Comparison of ENCODE assay signal across 11 mouse cellular contexts in genomic region chr4:150089121-150089520, GRCm38 (mm10). TPM values are rescaled to one million over a fixed set of nuclear protein-coding genes. Genes with fewer than 3 reads are reported as not detected.
DNase-seq lines count a peak whose midpoint lies in the region; ATAC-seq and TF ChIP-seq lines count a peak whose summit lies in the region.
"Had no signal": no experiment of that assay in that cellular context is flagged by ENCODE, and none has a peak within 500 bp of the region (broad histone marks: within the 10 kb centered on the region; RNA-seq: fewer than 3 reads in every experiment).

No protein-coding gene starts in this region.

- no peaks in the 10 kb centered on the region for H3K27me3 ChIP-seq in stomach, embryonic 16.5 days (ENCODE audit: control insufficient read depth, insufficient read depth, low read length)
- no peaks in the 10 kb centered on the region for H3K27me3 ChIP-seq in stomach, postnatal 0 days (ENCODE audit: control insufficient read depth, insufficient read depth, low read length)
- no peaks in the 10 kb centered on the region for H3K27me3 ChIP-seq in intestine, embryonic 16.5 days (replicated peaks; ENCODE audit: control insufficient read depth, insufficient read depth, low read length)
- H3K27me3 ChIP-seq: stomach, embryonic 15.5 days had no signal

- no peaks in the 10 kb centered on the region for H3K9me3 ChIP-seq in stomach, embryonic 16.5 days (replicated peaks; ENCODE audit: control insufficient read depth, low read length)
- no peaks in the 10 kb centered on the region for H3K9me3 ChIP-seq in stomach, postnatal 0 days (ENCODE audit: control insufficient read depth, low read length)
- H3K9me3 ChIP-seq in intestine, embryonic 16.5 days (ENCODE audit: control insufficient read depth, low read length): no peaks in the 10 kb centered on the region
- H3K9me3 ChIP-seq: stomach, embryonic 15.5 days had no signal

- DNase-seq in cerebellum, adult 9-10 months: peak; percentile 66
- no peak for DNase-seq in cerebellum, postnatal 10 days
- no peak for DNase-seq in stomach, postnatal 0 days (ENCODE audit: low spot score)
- peak; percentile 91 for DNase-seq in skeletal muscle tissue, adult 2 months (ENCODE audit: low read depth, low spot score)
- DNase-seq in adrenal gland, postnatal 25 days: no peak
- DNase-seq: forebrain, postnatal 0 days had no signal

- 0 out of 2 replicates have a peak overlapping the region, but pooled peaks have one; percentile 98 for H3K4me2 ChIP-seq in stomach, embryonic 16.5 days (ENCODE audit: low read depth, low read length)
- H3K4me2 ChIP-seq in stomach, postnatal 0 days (replicated peaks; ENCODE audit: low read depth): no peak overlapping the region
- H3K4me2 ChIP-seq in intestine, embryonic 16.5 days (ENCODE audit: low read depth, low read length): peak overlapping the region; percentile 98; the same call in 1 of the 2 replicates

- 75% methylated on average over 10 of the region's 10 CpGs for WGBS in stomach, embryonic 16.5 days
- 73% methylated on average over 10 of the region's 10 CpGs for WGBS in stomach, postnatal 0 days
- 74% methylated on average over 10 of the region's 10 CpGs for WGBS in intestine, embryonic 16.5 days

- TF ChIP-seq EP300 in stomach, postnatal 0 days (optimal IDR thresholded peaks at IDR 0.05): no peak

- peaks cover 34% of the 10 kb centered on the region for H3K4me1 ChIP-seq in stomach, embryonic 16.5 days (ENCODE audit: control insufficient read depth, insufficient read depth, low read length)
- peaks cover 8% of the 10 kb centered on the region; the same call in 1 of the 2 replicates for H3K4me1 ChIP-seq in stomach, postnatal 0 days (replicated peaks; ENCODE audit: control insufficient read depth, insufficient read depth)
- H3K4me1 ChIP-seq in intestine, embryonic 16.5 days (ENCODE audit: control insufficient read depth, insufficient read depth, low read length): peaks cover 33% of the 10 kb centered on the region

- H3K4me3 ChIP-seq in stomach, embryonic 16.5 days (replicated peaks; ENCODE audit: low read length): 0 out of 2 replicates have a peak overlapping the region, but pooled peaks have one; percentile 1
- H3K4me3 ChIP-seq in stomach, postnatal 0 days (ENCODE audit: low read depth, low read length): no peak overlapping the region
- H3K4me3 ChIP-seq in intestine, embryonic 16.5 days (ENCODE audit: low read length): no peak overlapping the region

- H3K36me3 ChIP-seq in stomach, embryonic 16.5 days (ENCODE audit: control insufficient read depth, insufficient read depth, low read length): no peaks in the 10 kb centered on the region
- H3K36me3 ChIP-seq in stomach, postnatal 0 days (ENCODE audit: control insufficient read depth, insufficient read depth, low read length): no peaks in the 10 kb centered on the region
- H3K36me3 ChIP-seq in intestine, embryonic 16.5 days (ENCODE audit: control insufficient read depth, insufficient read depth, low read length): no peaks in the 10 kb centered on the region
- H3K36me3 ChIP-seq: stomach, embryonic 15.5 days had no signal

- H3K27ac ChIP-seq in stomach, embryonic 16.5 days (ENCODE audit: low read length): no peak overlapping the region
- H3K27ac ChIP-seq in stomach, postnatal 0 days (replicated peaks): no peak overlapping the region
- no peak overlapping the region for H3K27ac ChIP-seq in intestine, embryonic 16.5 days (ENCODE audit: low read length)
- H3K27ac ChIP-seq: stomach, embryonic 15.5 days had no signal

- no peak for TF ChIP-seq CTCF in stomach, postnatal 0 days (IDR thresholded peaks at IDR 0.05; ENCODE audit: low read depth)

- no peak overlapping the region for H3K9ac ChIP-seq in stomach, embryonic 16.5 days (ENCODE audit: low read length)
- H3K9ac ChIP-seq in stomach, postnatal 0 days (ENCODE audit: low read length): no peak overlapping the region
- H3K9ac ChIP-seq in intestine, embryonic 16.5 days (ENCODE audit: low read depth, low read length): no peak overlapping the region
- H3K9ac ChIP-seq: forebrain, postnatal 0 days; stomach, embryonic 15.5 days had no signal

- ATAC-seq in stomach, embryonic 16.5 days (ENCODE audit: insufficient read depth, low FRiP score): no peak
- ATAC-seq in stomach, postnatal 0 days (ENCODE audit: low FRiP score, low TSS enrichment): no peak
- ATAC-seq in intestine, embryonic 16.5 days: no peak
- ATAC-seq in erythroid progenitor cell, adult 5-6 weeks (replicated peaks; ENCODE audit: low FRiP score, poor library complexity, severe bottlenecking): no peak
- ATAC-seq: forebrain, postnatal 0 days had no signal

RNA-seq across cellular contexts. Expression of gene Gpr157, which starts 2.0 kb away (rescaled TPM):
- polyA plus RNA-seq in stomach, embryonic 16.5 days (2015; fragmentation: Nextera tagmentation; extraction: Ambion mirVana): 1.5 TPM in 2 replicates
- polyA plus RNA-seq in stomach, postnatal 0 days (2015; fragmentation: Nextera tagmentation; extraction: Ambion mirVana): 0.55 and 0.75 TPM in 2 replicates
- polyA plus RNA-seq in intestine, embryonic 16.5 days (2015; fragmentation: Nextera tagmentation; extraction: Ambion mirVana): 1.6 and 1.8 TPM in 2 replicates
- total RNA-seq in erythroid progenitor cell, adult 5-6 weeks (2015; ENCODE audit: low replicate concordance): 0.42 TPM in 1 of 2 replicates, not detected in the other
- 0.51 and 0.83 TPM in 2 replicates for total RNA-seq in erythroid progenitor cell, adult 5-6 weeks (2017; ENCODE audit: low replicate concordance)
- total RNA-seq in adrenal gland, postnatal 25 days (2021): 1.1 and 1.7 TPM in 2 replicates

RNA-seq across cellular contexts. Expression of gene Slc2a5, which starts 30.0 kb away (rescaled TPM):
- 1.00 and 1.8 TPM in 2 replicates for polyA plus RNA-seq in stomach, embryonic 16.5 days (2015; fragmentation: Nextera tagmentation; extraction: Ambion mirVana)
- 0.76 and 0.80 TPM in 2 replicates for polyA plus RNA-seq in stomach, postnatal 0 days (2015; fragmentation: Nextera tagmentation; extraction: Ambion mirVana)
- 2.4 and 3.4 TPM in 2 replicates for polyA plus RNA-seq in intestine, embryonic 16.5 days (2015; fragmentation: Nextera tagmentation; extraction: Ambion mirVana)
- not detected in 2 replicates for total RNA-seq in erythroid progenitor cell, adult 5-6 weeks (2015; ENCODE audit: low replicate concordance)
- not detected in 2 replicates for total RNA-seq in erythroid progenitor cell, adult 5-6 weeks (2017; ENCODE audit: low replicate concordance)
- 2.3 and 3.6 TPM in 2 replicates for total RNA-seq in adrenal gland, postnatal 25 days (2021)
- total RNA-seq: common myeloid progenitor, adult 5-6 weeks had no signal

RNA-seq across cellular contexts. Expression of gene Slc2a7, which starts 59.7 kb away (rescaled TPM):
- polyA plus RNA-seq in stomach, embryonic 16.5 days (2015; fragmentation: Nextera tagmentation; extraction: Ambion mirVana): 0.14 TPM in 1 of 2 replicates, not detected in the other
- polyA plus RNA-seq in stomach, postnatal 0 days (2015; fragmentation: Nextera tagmentation; extraction: Ambion mirVana): 0.24 TPM in 1 of 2 replicates, not detected in the other
- polyA plus RNA-seq in intestine, embryonic 16.5 days (2015; fragmentation: Nextera tagmentation; extraction: Ambion mirVana): 1.1 and 1.6 TPM in 2 replicates
- not detected in 2 replicates for total RNA-seq in erythroid progenitor cell, adult 5-6 weeks (2015; ENCODE audit: low replicate concordance)
- not detected in 2 replicates for total RNA-seq in erythroid progenitor cell, adult 5-6 weeks (2017; ENCODE audit: low replicate concordance)
- total RNA-seq in adrenal gland, postnatal 25 days (2021): not detected in 2 replicates
- total RNA-seq: common myeloid progenitor, adult 5-6 weeks; forebrain, postnatal 0 days had no signal
- polyA plus RNA-seq: forebrain, postnatal 0 days had no signal

Comparison
In these comparisons a context has a peak if more than half of its experiments do, and no peak if none do; other contexts are left out.
1. DNase-seq: peak in cerebellum, adult 9-10 months (single experiment) and skeletal muscle tissue, adult 2 months (single experiment); none in cerebellum, postnatal 10 days (0 of 2), stomach, postnatal 0 days (single experiment) and adrenal gland, postnatal 25 days (single experiment).